Mouse (Mus musculus) heart, embryonic 15.5 days (tissue): ENCODE measurements around the gene Olfr1441. TPM values are rescaled to one million over a fixed set of nuclear protein-coding genes. Genes with fewer than 3 reads are reported as not detected.
A peak's percentile ranks its signal among the peaks of the same experiment; 100 is the strongest.

Source experiments
- ATAC-seq: fragments of 200-750 bp; cut with Nextera tagmentation; replicated peaks from 2 replicates; pipeline ENCODE4 v1.8.0; 2017; ENCODE audit warnings: low read depth, moderate TSS enrichment; ENCODE audit not compliant: insufficient number of reproducible peaks, insufficient read depth, low FRiP score
- H3K27ac ChIP-seq: fragments of 300-500 bp; sonication (generic); 2 replicates; pipeline ENCODE4 v1.5.1; 2015; ENCODE audit warnings: mild to moderate bottlenecking, inconsistent platforms
- H3K27me3 ChIP-seq: fragments of 300-500 bp; sonication (generic); 2 replicates; pipeline ENCODE4 v1.6.1; 2015; ENCODE audit warnings: inconsistent platforms
- H3K36me3 ChIP-seq: fragments of 300-500 bp; sonication (generic); 2 replicates; pipeline ENCODE4 v1.6.1; 2015; ENCODE audit warnings: mild to moderate bottlenecking, inconsistent platforms
- H3K4me1 ChIP-seq: fragments of 300-500 bp; sonication (generic); replicated peaks from 2 replicates; pipeline ENCODE4 v1.6.1; 2015; ENCODE audit warnings: inconsistent platforms
- H3K4me2 ChIP-seq: fragments of 300-500 bp; sonication (generic); 2 replicates; pipeline ENCODE4 v1.6.1; 2015; ENCODE audit warnings: inconsistent platforms, mild to moderate bottlenecking, moderate library complexity
- H3K4me3 ChIP-seq: fragments of 300-500 bp; sonication (generic); 2 replicates; pipeline ENCODE4 v1.5.1; 2015; ENCODE audit warnings: mild to moderate bottlenecking, inconsistent platforms
- H3K9ac ChIP-seq: fragments of 300-500 bp; sonication (generic); 2 replicates; pipeline ENCODE4 v1.6.1; 2015; ENCODE audit warnings: mild to moderate bottlenecking, inconsistent platforms
- H3K9me3 ChIP-seq: fragments of 300-500 bp; sonication (generic); replicated peaks from 2 replicates; pipeline ENCODE4 v1.6.1; 2016; ENCODE audit warnings: inconsistent platforms
- WGBS: fragments of 180-500 bp; shearing (Covaris S2); methylation state at CpG from one replicate; pipeline ENCODE4 v1.1.7; 2015; ENCODE audit warnings: mixed read lengths; 5-methylcytosine and 5-hydroxymethylcytosine counted together
- polyA plus RNA-seq: library from polyadenylated mRNA; unstranded; fragments of >200 nt; fragmentation: Nextera tagmentation; extraction: Ambion mirVana; gene quantifications from 2 replicates; pipeline ENCODE4 v1.2.1, GENCODE M21; 2015

The Olfr1441 gene
- polyA plus RNA-seq, 1 experiment from 2014 or later, result not detected

DNA sequence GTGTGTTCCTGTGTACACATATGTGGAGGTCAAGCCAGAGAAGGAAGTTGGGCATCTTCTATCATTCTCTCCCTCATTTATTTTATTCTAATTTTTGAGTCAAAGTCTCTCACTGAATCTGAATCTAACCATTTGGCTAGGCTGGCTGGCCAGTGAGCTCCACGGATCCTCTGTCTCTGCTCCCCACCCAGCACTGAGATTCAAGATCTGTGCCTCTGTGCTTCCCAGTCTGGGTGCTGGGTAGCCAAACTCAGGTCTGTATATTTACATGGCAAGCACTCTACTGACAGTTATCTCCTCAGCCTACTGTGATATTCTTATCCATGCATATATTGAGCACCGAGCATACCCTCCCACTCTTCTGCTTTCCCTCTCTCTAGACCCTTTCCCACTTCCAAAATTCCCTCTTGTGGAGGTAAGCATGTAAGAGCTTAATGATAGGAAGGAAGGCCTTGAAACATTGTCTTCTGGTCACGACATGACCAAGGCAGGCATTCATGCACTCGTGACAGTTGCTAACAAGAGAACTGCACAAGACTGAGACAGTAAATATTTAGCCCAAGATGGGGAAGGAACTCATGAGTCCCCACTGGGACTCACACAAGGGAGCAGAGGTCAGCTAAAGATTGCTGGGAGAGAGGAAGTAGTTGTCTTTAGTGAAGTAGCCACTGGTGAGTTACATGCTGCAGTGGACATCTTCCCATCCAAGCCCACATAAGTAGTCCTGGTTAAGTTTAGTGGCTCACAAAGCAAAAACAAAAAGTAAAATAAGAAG lies 18.7 kb downstream of the Olfr1441 start:
- ATAC-seq, result 0 out of 2 replicates have a peak, but pooled peaks have one; percentile 27
- Histone ChIP-seq H3K27me3 (no peaks in the 10 kb centered on the region), H3K4me1 (no peaks in the 10 kb centered on the region), H3K4me3 (no peak overlapping the region), H3K4me2 (no peak overlapping the region), H3K9ac (no peak overlapping the region), H3K9me3 (no peaks in the 10 kb centered on the region), H3K36me3 (no peaks in the 10 kb centered on the region), H3K27ac (no peak overlapping the region)
- whole genome bisulfite sequencing, result 70% methylated on average over 4 of the region's 4 CpGs

DNA sequence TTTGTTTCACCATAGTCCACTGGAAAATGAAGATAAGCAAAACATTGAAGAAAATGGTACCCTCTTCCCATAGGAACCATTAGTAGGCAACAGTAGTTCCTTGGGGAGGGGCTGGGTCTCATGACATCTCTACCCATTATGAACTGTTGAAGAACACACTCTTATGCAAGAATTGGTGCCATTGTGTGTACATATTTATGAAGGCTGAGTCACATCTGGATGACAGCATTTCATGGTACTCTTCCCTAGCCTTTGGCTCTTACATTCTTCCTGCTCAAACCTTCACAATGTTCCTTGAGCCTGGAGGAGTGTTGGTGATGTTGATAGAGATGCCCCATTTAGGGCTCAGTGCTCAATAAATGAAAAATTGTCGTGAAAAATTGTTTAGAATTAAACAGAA lies 22.3 kb downstream of the Olfr1441 start:
- no peak overlapping the region for H3K27ac ChIP-seq
- H3K9me3 ChIP-seq, result no peaks in the 10 kb centered on the region
- no peak overlapping the region for H3K4me2 ChIP-seq
- H3K4me1 ChIP-seq, result peaks cover 5% of the 10 kb centered on the region; the same call in 1 of the 2 replicates
- H3K27me3 ChIP-seq, result no peaks in the 10 kb centered on the region
- no peaks in the 10 kb centered on the region for H3K36me3 ChIP-seq
- no peak overlapping the region for H3K9ac ChIP-seq
- H3K4me3 ChIP-seq, result no peak overlapping the region
- no peak for ATAC-seq
- WGBS, result 50% methylated on average over 1 of the region's 1 CpGs

DNA sequence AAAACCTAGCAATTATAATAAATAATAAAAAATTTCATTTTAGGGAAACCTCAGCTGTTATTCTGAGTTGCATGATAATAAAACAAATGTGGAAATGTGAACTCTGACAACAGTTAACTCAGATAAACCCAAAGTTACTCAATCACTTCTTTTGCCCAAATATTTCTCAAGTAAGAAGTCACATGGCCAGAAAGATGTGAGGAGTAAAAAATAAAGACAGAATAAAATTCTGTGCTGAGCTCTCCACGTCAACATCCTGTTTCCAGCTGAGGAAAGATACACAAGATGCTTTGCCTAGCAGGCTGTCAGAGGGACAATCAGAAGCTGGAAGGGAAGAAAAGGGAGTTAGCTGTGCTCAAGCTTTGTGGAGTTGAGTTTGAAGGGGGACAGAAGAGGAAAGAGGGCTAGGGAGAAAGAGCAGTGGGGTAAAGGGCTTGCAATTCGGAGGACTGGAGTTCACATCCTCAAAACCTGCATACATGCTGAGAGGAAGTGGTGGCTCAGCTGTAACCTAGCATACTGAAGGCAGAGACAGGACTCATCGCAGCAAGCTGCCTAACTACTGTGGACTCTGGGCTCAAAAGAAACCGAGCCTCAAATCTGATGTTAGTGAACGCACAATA lies 23.0 kb downstream of the Olfr1441 start:
- no peak overlapping the region for H3K27ac ChIP-seq
- no peaks in the 10 kb centered on the region for H3K36me3 ChIP-seq
- no peak overlapping the region for H3K4me2 ChIP-seq
- WGBS, result 66% methylated on average over 5 of the region's 5 CpGs
- H3K27me3 ChIP-seq, result no peaks in the 10 kb centered on the region
- H3K4me3 ChIP-seq, result no peak overlapping the region
- H3K4me1 ChIP-seq, result peaks cover 5% of the 10 kb centered on the region; the same call in 1 of the 2 replicates
- H3K9me3 ChIP-seq, result no peaks in the 10 kb centered on the region
- H3K9ac ChIP-seq, result no peak overlapping the region
- ATAC-seq, result no peak

- no peak for ATAC-seq
- Histone ChIP-seq H3K9me3 (no peaks in the 10 kb centered on the region), H3K27ac (no peak overlapping the region), H3K4me2 (peak overlapping the region; percentile 33; the same call in 1 of the 2 replicates), H3K27me3 (no peaks in the 10 kb centered on the region), H3K4me1 (peaks cover 5% of the 10 kb centered on the region; the same call in 1 of the 2 replicates), H3K36me3 (no peaks in the 10 kb centered on the region), H3K9ac (no peak overlapping the region), H3K4me3 (no peak overlapping the region)
- WGBS, result 57% methylated on average over 4 of the region's 4 CpGs
Observed at GRCm38 (mm10) chr19:12442560-12442959, 25.3 kb downstream of the Olfr1441 start.

GRCm38 (mm10) chr19:12445014-12445413 lies 27.8 kb downstream of the Olfr1441 start:
- H3K4me3 ChIP-seq, result no peak overlapping the region
- peaks cover 5% of the 10 kb centered on the region; the same call in 1 of the 2 replicates for H3K4me1 ChIP-seq
- no peaks in the 10 kb centered on the region for H3K9me3 ChIP-seq
- no peaks in the 10 kb centered on the region for H3K27me3 ChIP-seq
- no peaks in the 10 kb centered on the region for H3K36me3 ChIP-seq
- no peak overlapping the region for H3K9ac ChIP-seq
- no peak for ATAC-seq
- no peak overlapping the region for H3K4me2 ChIP-seq
- no peak overlapping the region for H3K27ac ChIP-seq
- 77% methylated on average over 3 of the region's 3 CpGs for WGBS

- no peak overlapping the region for H3K4me3 ChIP-seq
- no peaks in the 10 kb centered on the region for H3K36me3 ChIP-seq
- no peak overlapping the region for H3K9ac ChIP-seq
- 76% methylated on average over 12 of the region's 12 CpGs for WGBS
- H3K9me3 ChIP-seq, result no peaks in the 10 kb centered on the region
- H3K4me1 ChIP-seq, result no peaks in the 10 kb centered on the region
- H3K27ac ChIP-seq, result no peak overlapping the region
- ATAC-seq, result no peak
- H3K27me3 ChIP-seq, result no peaks in the 10 kb centered on the region
- no peak overlapping the region for H3K4me2 ChIP-seq
Observed at GRCm38 (mm10) chr19:12457401-12458066, 40.3 kb downstream of the Olfr1441 start.

GRCm38 (mm10) chr19:12459516-12459915 lies 42.3 kb downstream of the Olfr1441 start:
- Histone ChIP-seq H3K9ac (no peak overlapping the region), H3K4me3 (no peak overlapping the region), H3K9me3 (no peaks in the 10 kb centered on the region), H3K36me3 (no peaks in the 10 kb centered on the region), H3K27ac (no peak overlapping the region), H3K27me3 (no peaks in the 10 kb centered on the region), H3K4me1 (peaks cover 5% of the 10 kb centered on the region; the same call in 1 of the 2 replicates), H3K4me2 (no peak overlapping the region)
- 67% methylated on average over 4 of the region's 4 CpGs for WGBS
- no peak for ATAC-seq

DNA sequence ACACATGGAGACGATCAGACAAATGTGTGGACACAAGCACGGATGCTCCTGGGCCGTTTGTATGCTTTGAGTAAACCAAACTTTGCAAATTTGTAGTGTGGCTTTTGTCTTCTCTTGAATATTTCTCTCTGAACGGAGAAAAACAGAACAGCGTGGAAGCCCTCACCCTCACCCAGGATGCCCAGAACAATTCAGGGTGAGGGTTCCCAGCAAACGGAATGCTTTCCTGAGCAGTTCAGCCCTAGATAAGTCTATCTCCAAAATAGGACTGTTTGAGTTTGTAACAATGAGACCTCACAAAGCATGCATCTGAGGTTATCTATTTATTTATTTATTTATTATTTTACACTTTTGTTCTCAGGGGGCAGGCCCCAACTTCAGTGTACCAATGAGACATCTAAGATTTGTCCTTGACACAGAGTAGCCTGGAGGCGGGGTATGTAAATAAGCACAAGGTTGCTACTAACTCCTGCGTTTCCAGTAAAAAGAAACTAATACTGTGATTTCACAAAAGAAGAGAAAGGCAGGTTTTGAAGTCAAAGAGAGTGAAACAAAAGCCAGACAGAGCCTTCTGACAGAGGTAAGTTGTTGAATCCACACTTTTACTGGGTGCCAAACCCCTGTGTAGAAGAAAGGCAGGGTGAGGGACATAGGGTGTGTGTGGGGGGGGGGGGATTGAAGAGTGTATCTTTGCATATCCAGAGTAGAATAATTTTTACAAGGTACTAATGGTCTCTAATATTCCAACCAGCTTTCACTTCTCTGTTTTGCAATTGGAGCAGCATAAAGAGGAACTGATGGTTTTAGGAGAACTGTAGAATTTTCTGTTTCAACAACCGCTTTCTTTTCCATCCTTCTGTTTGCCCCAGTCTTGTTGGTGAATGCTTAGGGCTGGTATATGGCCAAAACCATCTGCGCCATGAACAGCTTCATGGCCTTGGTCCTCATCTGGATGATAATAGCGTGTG lies 43.3 kb downstream of the Olfr1441 start, which contains the start of gene Mpeg1:
Gene Mpeg1, plus strand, starts transcription at position 498 of the 968 bp plus-strand sequence.
- H3K4me3 ChIP-seq, result no peak within 1 kb of the TSS
- no peaks in the 10 kb centered on the region for H3K27me3 ChIP-seq
- no peaks in the 10 kb centered on the region for H3K36me3 ChIP-seq
- H3K9ac ChIP-seq, result no peak within 1 kb of the TSS
- no peak within 1 kb of the TSS for H3K4me2 ChIP-seq
- no peak within 1 kb of the TSS for H3K27ac ChIP-seq
- no peak for ATAC-seq
- no peaks in the 10 kb centered on the region for H3K9me3 ChIP-seq
- peaks cover 5% of the 10 kb centered on the region; the same call in 1 of the 2 replicates for H3K4me1 ChIP-seq
- WGBS, result 77% methylated on average over 11 of the region's 11 CpGs

GRCm38 (mm10) chr19:12462851-12463721 lies 45.9 kb downstream of the Olfr1441 start:
- H3K4me1 ChIP-seq, result peaks cover 5% of the 10 kb centered on the region; the same call in 1 of the 2 replicates
- 64% methylated on average over 7 of the region's 7 CpGs for WGBS
- H3K4me2 ChIP-seq, result no peak overlapping the region
- ATAC-seq, result no peak
- no peaks in the 10 kb centered on the region for H3K9me3 ChIP-seq
- H3K27me3 ChIP-seq, result no peaks in the 10 kb centered on the region
- H3K9ac ChIP-seq, result no peak overlapping the region
- H3K36me3 ChIP-seq, result no peaks in the 10 kb centered on the region
- peak overlapping the region; percentile 34 for H3K27ac ChIP-seq
- H3K4me3 ChIP-seq, result no peak overlapping the region

- 12% methylated on average over 1 of the region's 1 CpGs for WGBS
- peak overlapping the region; percentile 34; the same call in 1 of the 2 replicates for H3K27ac ChIP-seq
- no peak overlapping the region for H3K4me3 ChIP-seq
- H3K9ac ChIP-seq, result no peak overlapping the region
- no peak overlapping the region for H3K4me2 ChIP-seq
- peaks cover 5% of the 10 kb centered on the region; the same call in 1 of the 2 replicates for H3K4me1 ChIP-seq
- H3K36me3 ChIP-seq, result no peaks in the 10 kb centered on the region
- no peaks in the 10 kb centered on the region for H3K27me3 ChIP-seq
- peak; percentile 41; the same call in 1 of the 2 replicates for ATAC-seq
- H3K9me3 ChIP-seq, result no peaks in the 10 kb centered on the region
Observed at GRCm38 (mm10) chr19:12463722-12464035, 46.4 kb downstream of the Olfr1441 start.
